Mouse (Mus musculus) cerebellum, postnatal 14 days (tissue): ENCODE results near the gene Creg1.

Source experiments
- DNase-seq, 2 experiments: peaks; one replicate each; pipeline ENCODE4 v3.0.0; 2021; ENCODE audit warnings: mixed read lengths in 2 of 2

Gene Creg1

DNA sequence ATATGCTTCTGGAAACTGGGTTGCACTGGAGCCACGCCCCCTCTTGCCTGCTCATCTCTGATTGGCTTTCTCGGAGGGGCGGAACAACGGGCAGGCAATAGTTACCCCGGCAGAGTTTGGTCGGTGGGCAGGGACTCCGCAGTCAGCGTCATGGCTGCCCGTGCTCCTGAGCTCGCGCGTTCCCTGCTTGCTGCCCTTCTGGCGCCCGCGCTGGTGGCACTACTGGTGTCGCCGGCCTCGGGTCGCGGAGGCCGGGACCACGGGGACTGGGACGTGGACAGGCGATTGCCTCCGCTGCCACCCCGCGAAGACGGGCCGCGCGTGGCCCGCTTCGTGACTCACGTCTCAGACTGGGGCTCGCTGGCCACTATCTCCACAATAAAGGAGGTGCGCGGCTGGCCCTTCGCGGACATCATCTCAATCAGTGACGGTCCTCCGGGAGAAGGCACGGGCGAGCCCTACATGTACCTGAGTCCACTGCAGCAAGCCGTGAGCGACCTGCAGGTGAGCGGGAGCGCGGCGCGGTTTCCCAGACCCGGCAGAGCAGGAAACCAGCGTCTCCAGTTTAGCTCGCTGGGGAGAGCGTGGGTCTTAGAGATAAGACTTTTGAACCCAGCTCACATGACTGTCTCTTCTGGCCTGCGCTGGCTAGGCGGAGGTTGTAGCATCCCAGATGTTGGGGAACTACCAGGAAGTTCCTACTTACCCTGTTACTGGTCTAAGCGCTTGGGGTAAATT, at the start of gene Creg1:
Gene Creg1 (plus strand): TSS at position 112 of the 738 bp plus-strand sequence.
- DNase-seq = peak; percentile 95

DNA sequence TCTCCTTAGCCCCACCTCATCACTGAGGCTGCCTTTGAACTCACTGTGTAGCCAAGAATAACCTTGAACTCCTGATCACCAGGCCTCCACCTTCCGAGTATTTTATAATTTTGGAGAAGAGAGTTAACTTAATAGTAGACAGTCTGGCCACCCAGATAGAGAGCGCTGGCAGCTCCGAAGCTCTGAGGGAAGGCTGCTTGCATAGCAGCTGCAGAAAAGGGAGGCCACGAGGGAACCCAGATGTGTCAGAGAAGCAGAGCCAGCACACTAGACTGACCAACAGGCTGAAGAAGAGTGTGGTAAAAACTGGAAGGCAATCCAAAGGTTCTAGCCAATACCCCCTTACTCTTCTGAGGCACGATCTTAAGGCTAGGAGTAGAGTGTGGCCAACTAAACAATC, 49.7 kb upstream of the Creg1 start:
- no peak for DNase-seq

DNA sequence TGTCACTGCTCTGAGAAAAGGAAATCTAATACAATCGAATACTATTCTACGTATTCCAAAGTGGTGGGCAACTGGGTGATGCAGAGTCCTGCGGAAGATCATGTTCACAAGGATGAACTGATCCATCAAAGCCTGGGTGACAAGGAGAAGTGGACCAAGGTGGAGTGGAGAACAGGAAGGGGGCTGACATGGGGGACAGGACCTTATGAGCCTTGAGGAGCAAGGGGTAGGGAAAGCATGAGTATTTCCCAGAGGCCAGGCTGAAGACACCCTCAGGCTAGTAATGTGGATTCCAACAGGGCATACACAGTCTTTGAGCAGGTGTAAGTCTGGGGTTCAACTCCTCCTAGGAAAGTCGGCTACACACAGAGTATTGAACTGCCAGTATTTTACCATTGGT, 47.1 kb upstream of the Creg1 start:
- DNase-seq = no peak

DNA sequence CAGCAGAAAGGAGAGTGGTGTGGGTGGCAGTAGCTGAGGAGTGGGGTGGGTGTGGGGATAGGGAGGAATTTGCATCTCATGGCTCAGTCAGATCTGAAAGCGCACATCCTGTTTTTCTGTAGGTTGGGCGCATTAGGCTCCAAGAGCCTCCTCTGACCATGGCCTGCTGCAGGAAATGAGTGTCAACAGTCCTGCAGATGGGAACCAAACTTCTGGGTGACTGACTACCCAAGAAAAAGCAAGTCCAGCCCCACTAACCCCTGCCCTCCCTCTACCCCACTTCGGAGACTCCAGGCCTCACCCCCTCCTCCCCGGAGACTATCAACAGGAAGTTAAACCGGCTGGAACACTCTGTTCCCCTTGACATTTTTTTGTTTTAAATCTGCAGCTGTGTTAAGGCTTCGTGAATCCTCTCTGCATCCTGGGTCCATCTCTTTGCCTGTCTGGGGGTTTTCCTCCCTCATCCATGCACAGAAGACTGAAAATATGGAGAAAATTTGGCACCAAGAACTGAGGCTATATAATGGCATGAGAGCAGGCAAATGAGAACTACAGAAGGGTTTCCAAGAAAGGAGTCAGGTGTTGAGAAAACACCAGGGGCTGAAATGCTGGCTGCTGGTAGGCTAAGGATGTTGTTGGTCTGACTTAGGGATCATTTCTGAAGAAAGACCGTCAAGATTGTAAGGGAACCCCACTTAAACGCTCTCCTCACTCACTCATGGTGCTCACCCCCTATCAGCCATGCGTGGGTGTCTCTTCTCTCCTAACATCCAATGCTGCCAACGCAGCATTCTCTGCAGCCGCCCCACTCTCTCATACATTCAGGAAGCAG, 45.6 kb upstream of the Creg1 start:
- DNase-seq = no peak

DNA sequence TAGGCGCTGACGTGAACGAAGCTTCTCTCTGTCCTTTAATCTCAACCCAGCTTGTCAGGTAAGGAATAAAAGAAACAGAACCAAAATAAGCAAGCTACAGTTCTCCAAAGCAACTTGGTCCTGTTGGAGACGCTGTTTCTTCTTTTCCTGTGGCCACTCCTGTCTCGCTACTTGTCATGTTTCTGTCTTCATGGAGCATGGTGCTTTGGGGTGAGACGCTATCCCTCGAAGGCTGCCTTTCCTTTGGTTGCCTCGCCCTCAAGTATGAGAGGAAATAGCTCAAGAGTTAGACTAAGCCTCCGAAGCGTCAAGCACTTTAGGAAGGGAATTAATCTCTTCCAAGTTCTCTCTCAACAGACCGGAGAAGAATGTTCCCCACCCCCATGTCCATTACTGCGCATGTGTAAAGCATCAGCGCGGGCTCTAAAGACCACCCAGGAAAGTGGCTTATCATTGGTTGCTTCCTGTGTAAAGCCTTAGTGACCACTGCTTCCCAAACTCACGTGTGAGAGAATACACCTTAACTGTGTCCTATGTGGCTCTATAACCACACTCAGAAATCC, 44.9 kb upstream of the Creg1 start:
- no peak for DNase-seq

DNA sequence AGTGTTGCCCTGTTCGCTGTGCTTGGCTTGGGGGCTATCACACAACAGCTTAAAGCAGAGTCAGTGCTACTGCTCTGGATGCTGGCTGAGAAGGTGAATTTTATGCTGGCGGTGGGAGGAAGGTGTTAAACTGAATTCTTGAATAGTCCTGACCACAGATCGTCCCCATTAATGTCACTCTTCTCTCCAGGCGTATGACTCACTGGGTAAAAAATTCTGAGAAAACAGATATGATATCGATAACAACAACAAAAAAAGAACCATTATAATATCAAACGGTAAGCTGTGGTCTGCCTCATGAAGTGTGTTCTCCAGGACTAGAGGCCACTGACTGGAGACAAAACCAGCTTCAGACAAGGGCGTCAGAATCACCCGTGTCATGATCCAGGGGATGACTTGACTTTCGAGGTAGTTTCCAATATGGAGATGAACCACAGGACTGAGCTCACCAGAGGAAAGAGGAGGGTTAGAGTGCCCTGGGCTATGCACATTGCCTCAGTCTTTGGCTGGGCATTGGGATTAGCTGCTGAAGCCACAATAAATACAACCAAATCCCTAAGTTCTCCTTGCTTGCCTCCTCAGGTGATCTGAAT, 40.9 kb upstream of the Creg1 start:
- no peak for DNase-seq

DNA sequence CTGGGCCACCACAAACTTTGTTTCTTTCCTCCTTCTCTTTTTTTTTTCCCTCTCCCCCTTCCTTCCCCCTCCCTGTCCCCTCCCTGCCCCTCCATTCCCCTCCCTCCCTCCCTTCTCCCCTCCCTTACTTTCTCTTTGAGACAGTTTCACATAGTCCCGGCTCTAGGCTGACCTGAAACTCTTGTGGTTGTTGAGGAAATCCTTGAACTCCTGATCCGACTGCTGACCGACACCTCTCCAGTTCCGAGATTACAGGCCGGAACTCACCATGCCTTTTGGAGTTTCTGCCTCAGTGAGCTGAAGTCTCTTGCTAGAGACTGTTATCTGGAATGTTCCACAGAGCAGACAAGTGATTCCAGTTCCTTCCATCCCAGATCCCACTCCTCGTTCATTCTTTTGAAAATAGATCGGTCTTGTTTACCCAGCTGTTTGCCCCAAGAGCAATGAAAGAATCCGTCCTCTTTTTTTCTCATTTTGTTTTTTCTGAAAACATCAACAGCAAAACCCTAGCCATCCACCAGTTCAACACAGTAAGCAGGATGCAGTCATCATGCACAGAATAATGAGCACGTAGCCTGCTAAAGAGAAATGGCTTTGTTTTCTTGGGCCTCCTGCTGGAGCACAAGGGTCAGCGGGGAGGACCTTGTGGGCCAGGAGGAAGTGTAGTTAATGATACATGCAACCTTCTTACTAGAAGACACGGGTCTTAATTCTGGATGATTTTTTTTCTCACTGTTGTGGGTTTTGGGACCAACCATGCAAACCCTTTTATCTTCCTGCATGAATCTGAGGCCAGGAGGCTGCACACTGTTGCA, 39.1 kb upstream of the Creg1 start:
- no peak for DNase-seq

DNA sequence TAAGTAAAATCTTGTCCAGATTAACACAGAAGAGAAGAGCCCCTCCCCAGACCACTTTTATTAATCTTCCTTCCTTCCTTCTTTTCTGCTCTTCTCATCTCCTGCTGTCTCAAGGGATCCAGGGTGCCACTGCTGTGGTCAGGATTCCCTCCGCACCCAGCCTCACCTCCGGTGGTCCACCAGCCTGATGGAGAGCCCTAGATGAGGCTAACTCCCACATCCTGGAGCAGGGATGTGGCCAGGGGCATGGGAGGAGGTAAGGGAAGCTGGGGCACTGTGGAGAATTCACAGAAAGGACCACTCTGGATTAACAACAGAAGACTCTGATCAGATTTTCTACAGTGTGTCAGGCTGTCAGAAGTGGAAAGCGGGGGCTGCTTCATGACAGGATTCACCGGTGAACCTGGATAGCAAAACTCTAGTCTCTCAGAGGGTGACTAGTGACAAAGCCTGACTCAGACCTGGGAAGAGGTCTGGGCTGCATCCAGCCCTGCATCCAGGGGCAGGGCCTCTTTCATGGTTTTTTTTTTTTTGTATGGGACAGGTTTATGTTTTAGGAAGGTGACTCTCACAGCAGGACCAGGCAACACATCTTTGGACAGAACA, 38.4 kb upstream of the Creg1 start:
- no peak for DNase-seq

DNA sequence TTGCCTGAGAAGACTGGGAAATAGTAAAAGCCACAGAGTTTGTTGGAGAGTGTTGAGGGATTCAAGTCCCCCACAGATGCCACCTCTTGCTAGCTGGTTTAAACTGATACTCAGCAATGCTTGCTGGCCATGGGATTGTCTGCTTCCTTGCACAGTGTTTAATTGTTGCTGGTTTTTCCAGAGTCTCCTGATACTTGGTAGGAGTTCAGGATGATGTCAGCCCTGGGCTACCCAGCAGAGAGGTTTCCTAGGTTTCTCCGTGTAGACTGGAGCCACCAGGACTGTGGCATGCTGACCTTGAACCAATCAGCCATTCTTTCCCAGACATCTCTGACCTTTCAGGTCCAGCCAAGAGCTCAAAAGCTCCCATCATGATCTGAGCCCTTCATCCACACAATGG, 36.6 kb upstream of the Creg1 start:
- no peak for DNase-seq

DNA sequence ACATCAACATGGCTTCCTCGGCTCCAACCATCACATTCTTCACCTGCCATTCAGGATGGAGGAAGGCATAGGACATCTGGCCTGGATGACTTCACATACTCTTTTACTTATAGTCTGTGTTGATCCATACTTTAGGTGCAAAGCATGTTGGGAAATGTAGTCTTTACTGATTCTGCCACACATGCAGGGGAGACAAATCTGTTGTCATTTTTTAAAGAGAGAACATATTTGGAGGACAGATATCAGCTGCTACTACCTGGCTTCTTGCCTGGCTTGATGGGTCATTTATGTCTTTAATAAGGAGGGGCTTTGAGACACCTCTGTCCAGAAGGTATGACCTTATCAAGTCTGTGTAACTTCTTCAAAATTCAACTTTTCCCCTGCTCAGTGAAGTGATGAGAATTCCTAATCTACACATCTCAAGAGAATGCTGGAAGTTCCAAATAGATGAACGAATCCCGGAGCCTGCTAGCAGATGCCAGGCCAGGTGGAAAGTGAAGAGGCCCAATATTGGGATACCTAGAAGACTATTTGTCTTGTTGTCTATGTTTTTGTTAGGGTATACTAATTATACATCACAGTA, 35.4 kb upstream of the Creg1 start:
- DNase-seq = no peak

DNA sequence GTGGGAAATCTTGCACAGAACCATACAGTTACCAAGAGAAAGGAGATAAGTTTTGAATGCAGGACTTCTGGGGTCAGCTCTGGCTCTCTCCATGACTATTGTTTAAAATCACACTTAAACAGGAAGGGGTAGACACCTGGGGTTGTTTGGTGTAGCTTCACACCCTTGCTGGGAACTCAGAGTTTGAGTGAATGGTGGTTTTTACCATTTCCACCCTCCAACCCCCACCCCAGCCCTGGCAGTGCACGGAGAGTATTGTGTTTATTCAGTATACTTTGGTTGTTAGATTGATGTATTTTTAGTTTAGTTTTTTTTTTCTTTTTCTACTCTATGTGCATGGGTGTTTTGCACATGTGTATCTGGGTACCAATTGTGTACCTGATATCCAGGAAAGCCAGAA, 33.4 kb upstream of the Creg1 start:
- DNase-seq = no peak

DNA sequence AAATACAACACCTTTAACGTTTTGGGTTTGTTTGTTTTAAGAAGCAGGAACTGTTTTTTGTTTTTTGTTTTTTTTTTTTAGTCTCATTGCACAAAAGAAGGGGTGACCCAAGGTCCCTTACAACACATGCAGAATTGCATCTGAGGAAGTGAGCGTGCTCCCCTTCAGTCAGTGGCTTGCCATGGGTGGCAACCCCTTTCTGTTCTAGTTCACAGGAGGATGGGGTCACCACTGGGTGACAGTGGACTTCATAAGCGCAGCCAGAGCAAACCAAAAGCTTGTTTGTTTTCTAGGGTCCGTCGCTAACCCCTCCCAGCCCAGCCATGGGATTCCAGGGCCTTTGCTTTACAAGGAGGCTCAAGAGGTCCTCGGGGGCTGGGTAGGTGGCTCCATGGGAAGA, 32.0 kb upstream of the Creg1 start:
- no peak for DNase-seq

DNA sequence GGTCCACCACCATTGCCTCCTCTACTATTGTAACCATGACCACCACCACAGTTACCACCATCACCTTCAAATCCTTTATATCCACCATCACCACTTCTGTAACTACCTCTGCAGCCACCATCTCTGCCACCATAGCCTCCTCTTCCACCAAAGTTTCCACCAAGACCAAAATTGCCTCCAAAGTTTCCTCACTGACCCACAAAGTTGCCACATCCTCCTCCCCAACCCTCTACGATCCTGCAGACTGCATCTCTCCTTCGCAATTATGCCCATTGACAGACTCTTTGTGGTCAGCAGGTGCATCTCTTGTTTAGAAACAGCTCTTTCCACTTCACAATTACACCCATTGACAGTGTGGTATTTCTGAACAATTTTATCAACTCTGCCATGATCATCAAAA, 28.7 kb upstream of the Creg1 start:
- DNase-seq = no peak

DNA sequence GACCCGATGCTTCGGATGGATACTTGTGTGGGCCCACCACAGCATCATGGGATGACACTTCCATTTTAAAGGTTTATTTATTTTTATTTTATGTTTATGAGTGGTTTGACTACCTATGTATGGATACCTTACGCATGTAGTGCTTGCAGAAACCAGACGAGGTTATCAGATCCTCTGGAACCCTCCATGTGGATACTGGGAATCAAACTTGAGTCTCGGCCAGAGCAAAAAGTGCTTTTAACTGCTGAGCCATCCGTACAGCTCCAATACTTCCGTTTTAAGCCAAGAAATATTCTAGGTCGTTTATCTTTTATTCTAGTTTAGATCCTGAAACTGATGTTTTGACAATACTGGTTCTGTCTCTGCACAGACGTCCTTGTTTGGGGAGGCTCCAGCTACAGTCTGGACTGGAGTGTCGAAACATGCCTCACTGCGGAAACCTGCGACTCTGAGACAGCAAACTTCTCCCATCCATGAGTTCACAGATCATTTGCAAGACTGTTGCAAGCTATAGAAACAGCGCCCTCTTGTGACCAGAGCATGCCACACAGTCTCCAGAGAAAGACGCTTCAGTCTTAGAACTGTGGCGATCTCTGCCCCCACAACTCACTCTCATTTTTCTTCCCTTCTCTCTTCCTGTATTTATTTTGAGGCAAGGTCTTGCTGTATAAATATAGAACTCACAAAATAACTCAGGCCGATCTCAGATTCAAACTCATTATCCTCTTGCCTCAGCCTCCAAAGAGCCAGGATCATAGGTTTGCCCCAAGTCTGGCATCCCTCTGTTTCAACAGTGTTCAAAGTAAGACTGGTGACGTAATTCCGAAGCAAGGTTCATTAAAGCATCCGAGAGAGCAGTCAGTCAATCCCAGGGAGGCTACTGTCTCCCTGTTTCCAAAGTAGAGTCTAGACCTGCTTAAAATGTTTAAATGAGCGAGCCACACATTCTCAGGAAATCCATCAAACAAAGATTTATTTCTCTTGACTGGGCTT, 27.4 kb upstream of the Creg1 start:
- peak; percentile 90 to 95 for DNase-seq

DNA sequence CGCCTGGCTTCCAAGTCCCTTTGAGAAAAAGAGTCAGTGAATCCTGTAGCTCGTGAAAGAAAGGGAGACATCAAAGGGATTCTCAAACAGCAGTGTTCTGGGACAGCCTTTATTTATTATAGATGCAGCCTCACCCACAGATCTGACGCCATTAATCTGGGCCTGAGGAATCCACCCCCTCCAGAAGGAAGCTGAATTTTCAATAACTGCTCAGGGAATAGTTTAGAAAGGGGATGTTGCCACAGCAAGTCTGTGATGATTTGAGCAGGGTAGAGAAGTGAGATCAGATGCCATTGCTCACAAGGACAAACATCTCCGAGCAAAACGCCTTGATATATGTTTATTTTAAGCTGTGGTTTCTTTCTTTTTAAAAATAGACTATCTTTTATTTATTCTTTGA, 26.1 kb upstream of the Creg1 start:
- DNase-seq = no peak

DNA sequence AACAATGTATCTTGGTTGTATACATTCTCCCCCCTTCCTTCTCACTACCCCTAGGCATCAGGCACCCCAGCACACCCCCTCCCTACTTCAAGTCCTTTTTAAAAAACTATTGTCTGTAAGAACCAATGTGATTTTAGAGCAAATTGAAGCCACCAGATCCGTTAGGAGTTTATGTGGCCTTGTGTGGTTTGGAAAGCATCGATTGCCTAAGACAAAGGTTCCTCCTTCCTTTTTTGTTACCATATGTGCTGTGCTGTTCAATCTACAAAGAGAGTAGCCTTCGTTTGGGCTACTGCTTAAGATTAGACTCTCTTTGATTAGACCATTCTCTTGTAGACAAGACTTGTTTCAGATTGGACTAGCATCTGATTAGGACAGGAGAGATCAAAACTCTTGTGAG, 25.7 kb upstream of the Creg1 start:
- DNase-seq = no peak

DNA sequence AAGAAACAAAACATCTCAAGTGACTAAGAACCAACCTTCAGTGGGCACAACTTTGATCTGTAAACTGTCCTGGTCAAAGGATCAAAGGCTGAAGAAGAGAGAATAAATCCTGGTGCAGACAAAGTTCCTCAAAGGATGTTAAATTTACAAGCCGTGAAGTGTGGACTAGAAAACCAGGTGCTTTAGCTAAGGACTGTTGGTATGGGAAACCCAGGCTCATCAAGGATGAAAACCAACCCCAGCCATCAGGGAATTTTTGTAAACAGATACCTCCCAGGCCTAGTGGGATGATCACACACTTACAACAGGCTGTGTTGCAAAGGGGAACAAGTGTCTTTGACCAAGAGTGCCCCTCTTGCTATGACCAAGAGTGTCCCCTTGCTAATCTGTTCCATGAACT, 24.6 kb upstream of the Creg1 start:
- no peak for DNase-seq

DNA sequence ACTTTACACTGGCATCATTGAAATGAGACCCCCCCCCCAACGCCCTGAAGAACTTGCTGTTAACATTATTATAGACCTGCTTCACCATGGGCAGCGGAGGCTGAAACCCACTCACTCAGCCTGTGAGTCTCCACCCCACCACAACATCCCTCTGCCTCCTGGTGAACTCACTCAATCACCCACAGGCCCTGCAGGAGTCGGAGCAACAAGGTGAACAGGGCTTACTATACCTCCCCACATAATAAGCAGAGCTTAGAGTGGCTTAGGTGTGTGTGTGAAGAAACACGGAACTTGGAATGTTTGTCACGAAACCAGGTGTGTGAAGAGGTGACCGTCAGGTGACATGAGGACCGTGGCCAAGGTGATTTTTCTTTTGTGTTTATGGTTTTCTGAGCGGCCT, 21.6 kb upstream of the Creg1 start:
- DNase-seq = no peak

DNA sequence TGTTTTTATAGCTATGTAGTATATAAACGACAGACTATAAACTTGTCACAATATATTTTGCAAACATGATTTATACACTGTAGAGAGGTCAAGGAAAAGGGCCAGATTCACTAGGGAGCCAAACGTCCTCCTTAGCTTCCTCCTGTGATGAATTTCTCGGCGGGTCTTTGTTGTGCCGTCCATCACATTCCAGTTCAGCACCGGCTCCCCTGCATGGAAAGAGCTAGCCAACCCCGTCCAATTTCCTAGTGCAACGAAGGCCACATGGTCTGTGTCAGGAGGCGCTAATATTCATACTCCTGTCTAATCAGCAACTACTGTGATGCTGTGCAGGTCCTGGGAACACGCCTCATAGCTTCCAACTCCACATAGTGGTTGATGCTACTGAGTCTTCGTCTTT, 15.5 kb upstream of the Creg1 start:
- DNase-seq = no peak

DNA sequence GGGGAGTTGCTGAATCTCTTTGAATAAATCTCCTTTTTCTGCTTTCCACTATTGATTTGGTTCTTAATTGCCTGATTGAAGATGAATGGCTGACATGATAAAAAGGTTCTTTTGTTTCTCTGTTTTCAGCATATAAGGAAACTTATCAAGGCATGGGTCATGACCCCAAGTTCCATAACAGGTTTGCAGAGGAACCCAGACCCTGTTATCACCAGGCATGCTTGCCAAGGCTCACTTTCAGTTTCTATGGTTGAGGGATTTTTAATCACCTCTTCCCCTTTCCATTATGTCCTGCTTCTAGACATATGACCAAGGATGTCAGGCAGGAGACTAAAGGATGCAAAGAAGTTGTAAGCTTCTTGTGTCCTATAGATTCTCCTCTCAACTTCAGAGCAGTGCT, 12.4 kb upstream of the Creg1 start:
- DNase-seq = no peak

DNA sequence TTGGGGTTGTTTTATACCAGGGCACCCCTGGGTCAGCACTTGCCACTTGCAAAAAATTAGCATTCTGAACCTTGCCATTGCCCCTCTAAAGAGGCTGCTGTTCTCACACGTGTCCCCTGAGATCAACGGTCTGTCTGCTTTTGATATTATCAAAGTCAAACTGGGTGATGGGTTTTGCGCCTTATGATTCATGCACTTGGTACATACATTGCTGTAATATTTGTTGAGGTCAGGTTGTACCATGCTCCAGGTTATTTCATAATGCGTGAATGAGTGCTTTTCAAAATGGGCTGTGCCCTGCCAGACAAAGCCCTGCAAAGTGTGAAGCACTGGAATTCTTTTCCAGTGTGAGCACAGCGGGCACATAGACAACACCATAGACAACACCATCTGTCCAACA, 11.7 kb upstream of the Creg1 start:
- DNase-seq = no peak
